Mouse (Mus musculus): ENCODE results near the gene Ptpru. TPM values are rescaled to one million over a fixed set of nuclear protein-coding genes. Genes with fewer than 3 reads are reported as not detected.

Ptpru gene
- polyA plus RNA-seq (2015; fragmentation: Illumina TruSeq; extraction: RNeasy Lipid Tissue Mini Kit (QIAGEN cat#74804); ENCODE audit: low read depth, low replicate concordance), result 34.7 TPM

DNA sequence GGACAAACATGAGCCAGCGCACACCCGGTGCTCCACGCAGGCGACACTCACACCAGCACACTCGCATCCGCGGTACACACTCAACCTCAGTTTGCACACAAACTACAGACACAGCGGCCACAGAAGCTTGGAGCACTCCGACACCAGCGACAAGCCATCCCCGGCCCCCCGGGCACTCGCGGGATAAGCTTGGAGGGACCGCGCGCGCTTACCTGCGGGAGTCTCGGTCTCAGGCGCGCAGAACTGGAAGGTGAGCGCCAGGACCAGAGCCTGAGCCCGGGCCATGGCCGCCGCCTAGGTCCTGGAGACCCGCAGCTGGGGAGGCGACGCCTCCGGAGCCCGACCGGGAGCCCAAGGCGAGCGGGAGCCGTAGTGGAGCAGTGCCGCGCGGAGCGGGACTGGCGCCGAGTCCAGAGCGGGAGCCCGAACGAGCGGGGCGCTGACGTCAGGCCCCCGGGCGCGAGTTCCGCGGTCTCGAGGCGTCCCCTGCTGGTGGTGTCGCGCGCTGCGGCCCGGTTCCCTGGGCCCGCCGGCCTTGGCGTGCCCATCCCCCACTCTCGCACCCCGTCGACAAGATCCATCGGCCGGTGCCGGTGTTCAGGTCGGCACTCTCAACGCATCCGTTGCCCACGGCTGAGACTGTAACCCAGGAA lies at the start of gene Ptpru:
Gene Ptpru (minus strand): TSS at position 417 of the 653 bp plus-strand sequence.

DNA sequence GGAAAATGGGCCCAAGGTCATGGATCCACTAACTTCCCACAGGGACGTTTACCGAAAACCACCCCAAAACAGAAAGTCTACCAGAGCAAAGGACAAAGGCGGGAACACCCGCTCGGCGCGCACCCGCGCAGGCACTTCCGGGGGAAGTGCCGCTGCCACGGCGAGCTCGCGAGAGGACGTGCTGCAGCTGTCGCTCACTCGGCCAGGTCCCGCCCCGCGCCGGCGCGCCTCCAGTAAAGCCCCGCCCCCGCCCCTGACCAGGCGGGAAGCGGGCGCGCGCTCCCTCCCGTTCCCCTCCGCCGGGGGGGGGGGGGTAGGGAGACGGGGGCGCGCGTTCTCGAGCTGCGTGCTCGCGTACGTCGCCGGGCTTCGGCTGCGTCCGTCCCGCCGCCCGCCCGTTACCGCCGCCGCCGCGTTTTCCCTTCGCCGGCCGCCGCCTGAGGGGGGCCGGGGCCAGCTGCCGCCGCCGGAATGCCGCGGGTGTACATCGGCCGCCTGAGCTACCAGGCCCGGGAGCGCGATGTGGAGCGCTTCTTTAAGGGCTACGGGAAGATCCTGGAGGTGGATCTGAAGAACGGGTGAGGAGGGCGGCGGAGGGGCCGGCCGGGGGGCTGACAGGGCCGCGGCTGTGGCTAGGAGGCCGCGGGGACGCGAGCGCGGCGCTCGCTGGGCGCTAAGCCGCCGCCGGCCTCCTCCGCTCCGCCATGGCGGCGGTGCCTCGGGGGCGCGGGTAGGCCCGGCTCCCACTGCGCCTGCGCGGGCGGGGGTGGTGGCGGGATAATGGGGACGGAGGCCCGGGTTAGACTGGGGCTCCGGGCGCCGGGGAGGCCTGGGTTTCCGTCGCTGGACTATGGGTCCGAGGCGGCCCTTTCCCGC lies 35.4 kb upstream of the Ptpru start, which contains the start of gene Srsf4:
Gene Srsf4 (plus strand): TSS at position 325 of the 876 bp plus-strand sequence.

DNA sequence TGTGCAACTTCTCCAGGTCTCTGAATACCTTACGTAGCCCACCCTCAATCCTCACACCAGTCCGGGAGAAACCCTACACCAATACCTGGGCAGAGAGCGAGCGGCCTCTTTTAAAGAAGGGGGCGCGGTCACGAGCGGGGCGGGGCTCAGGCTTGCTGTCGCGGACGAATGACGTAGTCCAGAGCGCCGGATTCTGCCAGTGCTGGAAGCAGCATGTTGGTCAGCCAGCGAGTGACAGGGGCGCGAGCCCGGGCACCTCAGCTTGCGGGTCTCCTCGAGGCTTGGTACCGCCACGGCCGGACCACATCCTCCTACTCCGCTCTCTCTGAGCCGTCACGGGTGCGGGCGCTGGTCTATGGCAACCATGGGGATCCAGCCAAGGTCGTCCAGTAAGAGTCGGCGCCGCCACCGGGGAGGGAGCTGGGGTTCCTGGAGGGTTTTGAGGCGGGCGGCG lies 5.2 kb upstream of the Ptpru start, which contains the start of gene Mecr:
Gene Mecr (plus strand): TSS at position 181 of the 454 bp plus-strand sequence.

Other genes with a start within 250 kb of the Ptpru start
- gene Mecr, start 5.2 kb upstream of the Ptpru start, polyA plus RNA-seq (2015; fragmentation: Illumina TruSeq; extraction: RNeasy Lipid Tissue Mini Kit (QIAGEN cat#74804); ENCODE audit: low read depth, low replicate concordance), result 29.4 TPM
- gene Srsf4, start 35.3 kb upstream of the Ptpru start, polyA plus RNA-seq (2015; fragmentation: Illumina TruSeq; extraction: RNeasy Lipid Tissue Mini Kit (QIAGEN cat#74804); ENCODE audit: low read depth, low replicate concordance), result 54.9 TPM
- 7.2 TPM for gene Tmem200b, start 83.5 kb upstream of the Ptpru start, polyA plus RNA-seq (2015; fragmentation: Illumina TruSeq; extraction: RNeasy Lipid Tissue Mini Kit (QIAGEN cat#74804); ENCODE audit: low read depth, low replicate concordance)
- not detected for gene Gm10300, start 236.4 kb upstream of the Ptpru start, polyA plus RNA-seq (2015; fragmentation: Illumina TruSeq; extraction: RNeasy Lipid Tissue Mini Kit (QIAGEN cat#74804); ENCODE audit: low read depth, low replicate concordance)
- gene Epb41, start 237.0 kb upstream of the Ptpru start, polyA plus RNA-seq (2015; fragmentation: Illumina TruSeq; extraction: RNeasy Lipid Tissue Mini Kit (QIAGEN cat#74804); ENCODE audit: low read depth, low replicate concordance), result 32.4 TPM